Mouse (Mus musculus) E14TG2a.4 (cell line): ENCODE data around the gene Usp10.

Experiments used
- CTCF ChIP-seq: conservative IDR thresholded peaks from 2 replicates; pipeline ENCODE4 v1.5.1; 2014; ENCODE audit warnings: low read length
- NANOG ChIP-seq: IDR thresholded peaks from 2 replicates; pipeline ENCODE4 v1.6.1; 2014; ENCODE audit warnings: borderline replicate concordance, low read length, mixed read lengths
- POU5F1 ChIP-seq: IDR thresholded peaks from 2 replicates; pipeline ENCODE4 v1.6.1; 2014; ENCODE audit warnings: low read length, borderline replicate concordance

DNA sequence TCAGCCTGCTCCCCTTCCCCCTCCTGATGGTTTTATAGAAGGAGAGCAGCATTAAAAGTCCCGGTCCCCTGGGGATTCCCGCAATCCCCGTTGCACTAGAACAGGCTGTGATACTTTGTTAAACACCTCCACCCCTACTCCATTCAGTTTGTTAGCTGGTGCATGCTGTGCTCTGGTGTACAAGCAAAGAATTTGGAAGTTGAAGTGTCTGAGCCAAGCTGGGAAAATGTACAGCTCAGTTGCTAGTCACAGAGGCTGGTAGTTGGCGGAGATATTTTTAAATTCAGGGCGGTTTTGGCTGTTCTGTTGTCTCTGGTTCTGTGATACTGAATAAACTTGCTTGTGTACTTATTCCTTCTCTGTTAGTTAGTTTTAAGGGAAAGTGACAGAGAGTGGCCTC, 42.6 kb downstream of the Usp10 start:
- TF ChIP-seq CTCF (no peak), NANOG (no peak), POU5F1 (no peak)
